Mouse (Mus musculus) heart, postnatal 10 days (tissue): ENCODE data around the gene Prnd. TPM values are rescaled to one million over a fixed set of nuclear protein-coding genes. Genes with fewer than 3 reads are reported as not detected.

Experiments
- DNase-seq, 2 experiments: peaks; one replicate each; pipeline ENCODE4 v3.0.0; 2021
- intact Hi-C: fragments of 180-260 bp; cut with DNase I; formaldehyde crosslinking; loops from one replicate; pipeline ENCODE4 v1.15.1; 2025
- total RNA-seq, 2 experiments: library from RNA; stranded (reverse); gene quantifications; 2 replicates each; pipeline ENCODE4 v1.2.3; 2021

Prnd gene
- total RNA-seq, 2 experiments from 2014 or later, result 16.1 to 26.7 TPM

GRCm38 (mm10) chr2:131939404-131940111 is 11.1 kb upstream of the Prnd start:
- DNase-seq, result peak; percentile 58 to 75
- intact Hi-C loops, result loop anchor here (1.0 to 10.0 kb wide), 3 partner anchors 37 to 395 kb away; no protein-coding TSS in a partner anchor

- no peak for DNase-seq
- intact Hi-C loops, result loop anchor here (10.0 kb wide), 1 partner anchor 396 kb away; no protein-coding TSS in a partner anchor
Observed at GRCm38 (mm10) chr2:131940506-131940905, 10.2 kb upstream of the Prnd start.

GRCm38 (mm10) chr2:131941501-131941900 is 9.2 kb upstream of the Prnd start:
- intact Hi-C loops, result loop anchor here (10.0 kb wide), 1 partner anchor 397 kb away; no protein-coding TSS in a partner anchor
- DNase-seq, result no peak

GRCm38 (mm10) chr2:131944370-131944769 is 6.3 kb upstream of the Prnd start:
- peak; percentile 0 for DNase-seq
- intact Hi-C loops, result loop anchor here (10.0 kb wide), 1 partner anchor 400 kb away; no protein-coding TSS in a partner anchor

- intact Hi-C loops, result loop anchor here (10.0 kb wide), 1 partner anchor 400 kb away; no protein-coding TSS in a partner anchor
- DNase-seq, result peak in 1 of 2 experiments; percentile 2
Observed at GRCm38 (mm10) chr2:131945225-131945624, 5.4 kb upstream of the Prnd start.

- intact Hi-C loops, result loop anchor here (10.0 kb wide), 1 partner anchor 401 kb away; no protein-coding TSS in a partner anchor
- DNase-seq, result peak in 1 of 2 experiments; percentile 0
Observed at GRCm38 (mm10) chr2:131945765-131946164, 4.9 kb upstream of the Prnd start.

- intact Hi-C loops, result loop anchor here (10.0 kb wide), 1 partner anchor 402 kb away; no protein-coding TSS in a partner anchor
- peak; percentile 0 to 1 for DNase-seq
Observed at GRCm38 (mm10) chr2:131946351-131946750, 4.3 kb upstream of the Prnd start.

GRCm38 (mm10) chr2:131948156-131948555 is 2.5 kb upstream of the Prnd start:
- DNase-seq, result peak in 1 of 2 experiments; percentile 0
- intact Hi-C loops, result loop anchor here (10.0 kb wide), 1 partner anchor 403 kb away; no protein-coding TSS in a partner anchor

GRCm38 (mm10) chr2:131948916-131949639 is 1.6 kb upstream of the Prnd start:
- peak in 1 of 2 experiments; percentile 9 for DNase-seq
- intact Hi-C loops, result loop anchor here (1.0 to 10.0 kb wide), 2 partner anchors 129 to 404 kb away; no protein-coding TSS in a partner anchor

GRCm38 (mm10) chr2:131949767-131950597 is 679 bp upstream of the Prnd start:
- peak; percentile 68 to 76 for DNase-seq

GRCm38 (mm10) chr2:131952456-131952855 is 1.8 kb downstream of the Prnd start:
- intact Hi-C loops, result no loop called here

More at GRCm38 (mm10) chr2:131949767-131950597, 679 bp upstream of the Prnd start:
- intact Hi-C loops, result loop anchor here (1.0 to 10.0 kb wide), 2 partner anchors 130 to 405 kb away; no protein-coding TSS in a partner anchor

GRCm38 (mm10) chr2:131952961-131953538 is 2.4 kb downstream of the Prnd start:
- peak; percentile 24 to 37 for DNase-seq
- intact Hi-C loops, result no loop called here

More at GRCm38 (mm10) chr2:131952456-131952855, 1.8 kb downstream of the Prnd start:
- peak in 1 of 2 experiments; percentile 22 for DNase-seq

GRCm38 (mm10) chr2:131953711-131954110 is 3.0 kb downstream of the Prnd start:
- intact Hi-C loops, result no loop called here
- DNase-seq, result no peak

GRCm38 (mm10) chr2:131954835-131955234 is 4.2 kb downstream of the Prnd start:
- peak; percentile 69 to 70 for DNase-seq
- intact Hi-C loops, result no loop called here

- DNase-seq, result peak; percentile 43 to 51
- intact Hi-C loops, result no loop called here
Observed at GRCm38 (mm10) chr2:131955264-131955663, 4.6 kb downstream of the Prnd start.

GRCm38 (mm10) chr2:131956336-131957256 is 5.9 kb downstream of the Prnd start:
- intact Hi-C loops, result no loop called here
- no peak for DNase-seq

GRCm38 (mm10) chr2:131957731-131958222 is 7.1 kb downstream of the Prnd start:
- peak; percentile 57 to 66 for DNase-seq
- intact Hi-C loops, result loop anchor here (1.0 kb wide), 1 partner anchor 23 kb away; no protein-coding TSS in a partner anchor

GRCm38 (mm10) chr2:131961671-131962070 is 11.0 kb downstream of the Prnd start:
- intact Hi-C loops, result loop anchor here (2.0 kb wide), 1 partner anchor 15 kb away; no protein-coding TSS in a partner anchor
- DNase-seq, result no peak
